Mouse (Mus musculus) intestine, embryonic 14.5 days (tissue): ENCODE measurements around the gene Sstr2. TPM values are rescaled to one million over a fixed set of nuclear protein-coding genes. Genes with fewer than 3 reads are reported as not detected.

Source experiments
- ATAC-seq: fragments of 200-750 bp; cut with Nextera tagmentation; replicated peaks from 2 replicates; pipeline ENCODE4 v1.8.0; 2017; ENCODE audit warnings: low read depth, moderate number of reproducible peaks, moderate TSS enrichment, moderate library complexity; ENCODE audit not compliant: low FRiP score, low TSS enrichment
- DNase-seq: peaks from one replicate; pipeline ENCODE4 v3.0.0-alpha.2; 2018; ENCODE audit warnings: low spot score
- H3K27ac ChIP-seq: fragments of 300-500 bp; sonication (generic); 2 replicates; pipeline ENCODE4 v1.5.1; 2014; ENCODE audit warnings: low read depth, mild to moderate bottlenecking, control low read depth
- H3K27me3 ChIP-seq: fragments of 300-500 bp; sonication (generic); replicated peaks from 2 replicates; pipeline ENCODE4 v1.6.1; 2014; ENCODE audit warnings: low read length, control low read depth; ENCODE audit not compliant: control insufficient read depth, insufficient read depth
- H3K36me3 ChIP-seq: fragments of 300-500 bp; sonication (generic); 2 replicates; pipeline ENCODE4 v1.6.1; 2014; ENCODE audit warnings: low read length, control low read depth; ENCODE audit not compliant: control insufficient read depth, insufficient read depth
- H3K4me1 ChIP-seq: fragments of 300-500 bp; sonication (generic); replicated peaks from 2 replicates; pipeline ENCODE4 v1.6.1; 2014; ENCODE audit warnings: low read length, control low read depth, mixed read lengths; ENCODE audit not compliant: control insufficient read depth, insufficient read depth
- H3K4me2 ChIP-seq: fragments of 300-500 bp; sonication (generic); 2 replicates; pipeline ENCODE4 v1.6.1; 2014; ENCODE audit warnings: low read length
- H3K4me3 ChIP-seq: fragments of 300-500 bp; sonication (generic); 2 replicates; pipeline ENCODE4 v1.5.1; 2014; ENCODE audit warnings: low read depth, low read length, control low read depth, mixed read lengths
- H3K9ac ChIP-seq: fragments of 300-500 bp; sonication (generic); 2 replicates; pipeline ENCODE4 v1.6.1; 2014; ENCODE audit warnings: mild to moderate bottlenecking, low read length
- H3K9me3 ChIP-seq: fragments of 300-500 bp; sonication (generic); 2 replicates; pipeline ENCODE4 v1.6.1; 2016; ENCODE audit warnings: low read length, control low read depth; ENCODE audit not compliant: control insufficient read depth
- WGBS: fragments of 180-500 bp; shearing (Covaris S2); extraction: QIAGEN DNeasy Blood & Tissue Kit; methylation state at CpG from one replicate; pipeline ENCODE4 v1.1.7; 2014; 5-methylcytosine and 5-hydroxymethylcytosine counted together
- polyA plus RNA-seq: library from polyadenylated mRNA; unstranded; fragments of >200 nt; fragmentation: Nextera tagmentation; extraction: Ambion mirVana; gene quantifications from 2 replicates; pipeline ENCODE4 v1.2.1, GENCODE M21; 2014

Gene Sstr2
- polyA plus RNA-seq, 1 experiment from 2014 or later, result 0.47 TPM

DNA sequence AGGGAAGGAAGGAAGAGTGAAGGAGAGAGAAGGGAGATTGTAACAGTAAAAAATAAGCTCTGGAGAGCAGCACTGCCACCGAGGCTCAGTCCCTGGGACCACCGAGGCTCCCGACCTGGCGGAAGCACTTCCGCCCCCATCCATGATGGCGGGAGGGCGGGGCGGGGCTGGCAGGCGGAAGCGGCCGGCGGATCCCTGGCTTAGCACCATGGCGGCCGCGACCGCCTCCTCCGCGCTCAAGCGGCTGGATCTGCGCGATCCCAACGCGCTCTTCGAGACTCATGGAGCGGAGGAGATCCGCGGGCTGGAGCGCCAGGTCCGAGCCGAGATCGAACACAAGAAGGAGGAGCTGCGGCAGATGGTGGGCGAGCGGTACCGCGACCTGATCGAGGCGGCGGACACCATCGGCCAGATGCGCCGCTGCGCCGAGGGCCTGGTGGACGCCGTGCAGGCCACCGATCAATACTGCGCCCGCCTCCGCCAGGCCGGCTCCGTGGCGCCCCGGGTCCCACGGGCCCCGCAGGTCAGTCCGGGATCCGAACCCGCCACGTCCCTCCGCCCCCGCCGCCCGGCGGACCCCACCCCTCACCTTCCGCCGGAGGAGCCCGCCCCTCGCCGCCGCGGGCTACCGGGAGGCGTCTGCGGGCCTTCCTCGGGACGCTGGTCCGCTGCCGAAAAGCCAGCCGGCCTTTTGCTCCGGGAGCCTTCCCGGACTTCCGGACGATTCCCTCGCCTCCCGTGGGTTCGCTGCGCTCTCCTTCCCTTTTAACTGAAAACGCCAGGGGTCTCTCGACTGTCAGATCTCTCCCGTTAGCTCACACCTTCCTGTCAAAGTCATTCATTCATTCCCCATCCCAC, 30.4 kb downstream of the Sstr2 start, which contains the start of gene Slc39a11:
Slc39a11 (minus strand) TSS at position 727 of the 858 bp plus-strand sequence.
- ATAC-seq, result peak; percentile 80
- H3K9ac ChIP-seq, result peak within 1 kb of the TSS; percentile 93
- peak; percentile 91 for DNase-seq
- peak within 1 kb of the TSS; percentile 84 for H3K4me2 ChIP-seq
- H3K4me1 ChIP-seq, result peaks cover 19% of the 10 kb centered on the region
- H3K27me3 ChIP-seq, result no peaks in the 10 kb centered on the region
- H3K4me3 ChIP-seq, result peak within 1 kb of the TSS; percentile 95
- WGBS, result under 1% methylated on average over 67 of the region's 91 CpGs
- H3K9me3 ChIP-seq, result no peaks in the 10 kb centered on the region
- H3K36me3 ChIP-seq, result peaks cover 26% of the 10 kb centered on the region
- H3K27ac ChIP-seq, result peak within 1 kb of the TSS; percentile 82

DNA sequence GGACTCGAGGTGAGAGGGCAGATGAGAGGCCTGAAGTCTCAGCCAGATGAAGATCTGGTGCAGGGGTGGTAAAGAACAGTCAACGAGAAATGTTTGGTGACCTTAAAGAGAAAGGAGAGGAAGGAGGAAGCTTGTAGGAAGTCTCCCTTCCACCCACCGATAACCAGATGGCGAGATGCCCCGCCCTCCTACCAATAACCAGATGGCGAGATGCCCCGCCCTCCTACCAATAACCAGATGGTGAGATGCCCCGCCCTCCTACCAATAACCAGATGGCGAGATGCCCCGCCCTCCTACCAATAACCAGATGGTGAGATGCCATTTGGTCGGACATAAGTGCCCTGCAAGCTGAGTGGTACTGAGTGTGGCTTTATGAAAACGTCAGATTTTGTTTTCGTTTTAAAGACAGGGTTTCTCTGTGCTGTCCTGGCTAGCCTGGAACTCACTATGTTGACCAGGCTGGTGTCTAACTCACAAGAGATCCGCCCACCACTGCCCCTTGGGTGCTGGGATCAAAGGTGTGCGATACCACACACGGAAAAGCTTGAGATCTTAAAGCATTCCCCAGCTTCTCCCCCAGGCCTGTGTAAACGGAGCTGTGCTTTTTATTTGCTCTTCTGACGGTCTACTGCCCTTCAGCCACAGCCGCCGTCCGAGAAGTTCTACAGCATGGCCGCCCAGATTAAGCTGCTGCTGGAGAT, 32.2 kb downstream of the Sstr2 start:
- Histone ChIP-seq H3K27ac (no peak overlapping the region), H3K4me3 (no peak overlapping the region), H3K9ac (no peak overlapping the region), H3K4me2 (no peak overlapping the region), H3K27me3 (no peaks in the 10 kb centered on the region), H3K36me3 (peaks cover 44% of the 10 kb centered on the region), H3K9me3 (no peaks in the 10 kb centered on the region), H3K4me1 (peaks cover 19% of the 10 kb centered on the region)
- DNase-seq, result no peak
- WGBS, result 63% methylated on average over 22 of the region's 22 CpGs
- ATAC-seq, result no peak

DNA sequence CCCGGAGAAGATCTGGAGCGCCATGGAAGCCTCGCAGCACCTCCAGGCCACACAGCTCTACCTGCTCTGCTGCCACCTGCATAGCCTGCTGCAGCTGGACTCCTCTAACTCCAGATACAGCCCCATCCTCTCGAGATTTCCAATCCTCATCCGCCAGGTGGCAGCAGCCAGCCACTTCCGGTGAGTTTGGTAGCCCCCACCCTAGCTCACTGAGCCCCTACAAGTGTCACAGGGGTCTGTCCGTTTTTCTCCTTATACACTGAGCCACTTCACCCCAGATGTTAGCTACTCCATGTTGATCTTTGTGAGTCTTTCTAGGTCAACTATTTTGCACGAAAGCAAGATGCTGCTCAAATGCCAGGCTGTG, 32.7 kb downstream of the Sstr2 start:
- H3K4me1 ChIP-seq, result peaks cover 19% of the 10 kb centered on the region
- WGBS, result 45% methylated on average over 8 of the region's 8 CpGs
- no peak overlapping the region for H3K4me2 ChIP-seq
- H3K27me3 ChIP-seq, result no peaks in the 10 kb centered on the region
- no peak overlapping the region for H3K9ac ChIP-seq
- H3K9me3 ChIP-seq, result no peaks in the 10 kb centered on the region
- H3K27ac ChIP-seq, result no peak overlapping the region
- H3K36me3 ChIP-seq, result peaks cover 49% of the 10 kb centered on the region
- DNase-seq, result peak; percentile 71
- 0 out of 2 replicates have a peak, but pooled peaks have one; percentile 9 for ATAC-seq
- H3K4me3 ChIP-seq, result no peak overlapping the region

DNA sequence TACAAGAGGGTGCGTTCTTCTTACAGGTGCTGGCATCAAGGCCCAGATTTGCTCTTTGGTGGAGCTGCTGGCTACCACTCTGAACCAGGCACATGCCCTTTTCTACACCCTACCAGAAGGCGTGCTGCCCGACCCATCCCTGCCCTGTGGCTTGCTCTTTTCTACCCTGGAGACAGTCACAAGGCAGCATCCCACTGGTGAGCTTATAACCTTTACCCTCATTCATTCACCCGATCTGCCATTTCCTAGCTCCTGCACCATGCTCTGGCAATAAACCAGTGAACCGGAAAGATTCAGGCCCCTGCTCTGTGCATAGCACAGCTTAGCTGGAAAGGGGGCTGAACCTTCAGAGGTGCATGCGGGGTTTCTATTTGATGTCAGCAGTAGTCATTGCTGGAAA, 33.4 kb downstream of the Sstr2 start:
- ATAC-seq (no peak), DNase-seq (no peak)
- Histone ChIP-seq H3K27me3 (no peaks in the 10 kb centered on the region), H3K9me3 (no peaks in the 10 kb centered on the region), H3K4me2 (no peak overlapping the region), H3K4me1 (peaks cover 19% of the 10 kb centered on the region), H3K36me3 (peaks cover 56% of the 10 kb centered on the region), H3K9ac (no peak overlapping the region), H3K4me3 (no peak overlapping the region), H3K27ac (no peak overlapping the region)
- 90% methylated on average over 6 of the region's 6 CpGs for WGBS

DNA sequence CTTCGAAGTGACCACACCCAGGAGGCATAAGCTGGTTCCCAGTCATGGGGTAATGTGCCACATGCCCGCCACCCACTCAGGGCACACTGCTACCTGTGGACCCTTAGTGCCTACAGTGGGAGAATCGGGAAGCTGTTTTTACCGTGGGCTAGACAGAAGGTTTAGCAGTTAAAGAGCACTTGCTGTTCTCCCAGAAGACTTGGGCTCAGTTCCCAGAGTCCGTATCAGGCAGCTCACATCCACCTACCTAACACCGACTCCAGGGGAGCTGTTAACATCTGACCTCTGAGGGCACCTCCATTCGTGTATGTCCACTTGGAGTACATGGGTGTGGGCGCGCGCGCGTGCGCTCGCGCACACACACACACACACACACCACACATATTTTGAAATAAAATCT, 35.0 kb downstream of the Sstr2 start:
- peaks cover 72% of the 10 kb centered on the region for H3K36me3 ChIP-seq
- 89% methylated on average over 15 of the region's 15 CpGs for WGBS

DNA sequence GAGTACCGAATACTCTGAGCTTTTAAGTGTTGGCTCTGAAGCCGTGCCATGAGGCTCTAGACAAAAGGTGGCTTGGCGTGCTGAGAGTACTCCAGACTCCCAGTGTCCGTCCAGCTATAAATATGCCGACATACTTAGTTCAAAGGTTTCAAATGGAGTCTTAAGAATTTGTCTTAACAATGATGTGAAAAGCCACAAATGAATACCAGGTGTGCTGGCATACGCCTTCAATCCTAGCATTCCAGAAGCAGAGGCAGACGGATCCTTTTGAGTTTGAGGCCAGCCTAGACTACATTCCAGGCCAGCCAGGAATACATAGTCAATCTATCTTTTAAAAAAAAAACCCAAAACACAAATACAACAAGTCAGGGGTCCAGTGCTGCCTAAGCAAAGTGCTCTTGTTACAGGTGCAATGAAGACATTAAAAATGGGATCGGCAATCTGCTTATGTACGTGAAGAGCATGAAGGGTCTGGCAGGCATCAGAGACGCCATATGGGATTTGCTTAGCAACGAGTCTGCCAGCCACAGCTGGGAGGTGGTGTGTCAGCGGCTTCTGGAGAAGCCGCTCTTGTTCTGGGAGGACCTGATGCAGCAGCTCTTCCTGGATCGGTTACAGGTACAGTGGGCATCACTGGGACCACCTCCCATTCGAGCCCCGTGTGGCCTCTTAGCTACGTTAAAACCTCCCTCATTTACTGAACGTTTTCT, 35.6 kb downstream of the Sstr2 start:
- Histone ChIP-seq H3K27ac (no peak overlapping the region), H3K36me3 (peaks cover 78% of the 10 kb centered on the region), H3K9me3 (no peaks in the 10 kb centered on the region), H3K4me1 (peaks cover 11% of the 10 kb centered on the region), H3K4me2 (no peak overlapping the region), H3K4me3 (no peak overlapping the region), H3K9ac (no peak overlapping the region), H3K27me3 (no peaks in the 10 kb centered on the region)
- DNase-seq (no peak), ATAC-seq (no peak)
- 77% methylated on average over 18 of the region's 18 CpGs for WGBS

More for the DNA sequence above, 35.0 kb downstream of the Sstr2 start:
- Histone ChIP-seq H3K4me1 (peaks cover 11% of the 10 kb centered on the region), H3K9me3 (no peaks in the 10 kb centered on the region), H3K27me3 (no peaks in the 10 kb centered on the region), H3K4me3 (no peak overlapping the region), H3K27ac (no peak overlapping the region), H3K9ac (no peak overlapping the region), H3K4me2 (no peak overlapping the region)
- DNase-seq, result no peak
- no peak for ATAC-seq

DNA sequence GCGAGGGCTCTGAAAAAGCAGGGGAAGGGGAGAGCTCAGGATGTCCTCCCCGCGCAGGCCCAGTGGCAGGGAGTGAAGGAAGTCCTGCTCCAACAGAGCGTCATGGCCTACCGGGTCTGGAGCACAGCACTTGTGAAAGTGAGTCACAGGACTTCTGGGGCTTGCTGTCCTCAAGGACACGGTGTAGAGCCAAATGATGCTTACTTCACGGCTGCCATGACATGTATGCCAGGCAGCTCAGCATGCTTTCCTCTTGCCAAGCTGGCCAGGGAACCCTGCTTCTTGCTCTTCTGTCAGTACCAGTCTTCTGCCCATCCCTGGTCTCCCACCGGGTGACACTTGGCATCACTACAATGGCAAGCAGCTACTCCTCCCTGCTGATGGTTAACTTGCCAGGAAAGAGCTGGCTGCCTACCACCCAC, 37.4 kb downstream of the Sstr2 start:
- no peak overlapping the region for H3K4me2 ChIP-seq
- H3K4me1 ChIP-seq, result no peaks in the 10 kb centered on the region
- no peak overlapping the region for H3K27ac ChIP-seq
- WGBS, result 94% methylated on average over 8 of the region's 8 CpGs
- H3K9ac ChIP-seq, result no peak overlapping the region
- DNase-seq (no peak), ATAC-seq (no peak)
- H3K36me3 ChIP-seq, result peaks cover 96% of the 10 kb centered on the region
- no peaks in the 10 kb centered on the region for H3K9me3 ChIP-seq
- H3K27me3 ChIP-seq, result no peaks in the 10 kb centered on the region
- no peak overlapping the region for H3K4me3 ChIP-seq

DNA sequence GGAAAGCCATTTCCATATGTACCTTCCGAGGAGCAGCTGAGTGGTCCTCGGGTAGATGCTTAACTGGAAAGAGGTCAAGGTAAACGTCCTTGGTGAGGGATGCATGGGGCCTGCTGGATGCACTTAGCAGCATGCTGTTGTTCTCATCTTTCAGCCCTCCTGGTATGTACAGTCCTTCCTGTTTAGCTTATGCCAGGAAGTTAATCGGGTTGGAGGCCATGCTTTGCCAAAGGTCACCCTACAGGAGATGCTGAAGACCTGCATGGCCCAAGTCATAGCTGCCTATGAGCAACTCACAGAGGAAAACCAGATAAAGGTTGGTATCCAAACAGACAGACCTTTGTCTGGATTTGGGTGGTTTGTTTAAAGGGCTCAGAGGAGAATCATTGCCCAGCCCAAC, 38.1 kb downstream of the Sstr2 start:
- peaks cover 100% of the 10 kb centered on the region for H3K36me3 ChIP-seq
- no peaks in the 10 kb centered on the region for H3K4me1 ChIP-seq
- no peaks in the 10 kb centered on the region for H3K27me3 ChIP-seq
- no peaks in the 10 kb centered on the region for H3K9me3 ChIP-seq
- H3K9ac ChIP-seq, result no peak overlapping the region
- H3K4me3 ChIP-seq, result no peak overlapping the region
- no peak overlapping the region for H3K4me2 ChIP-seq
- H3K27ac ChIP-seq, result no peak overlapping the region
- 48% methylated on average over 4 of the region's 4 CpGs for WGBS
- no peak for ATAC-seq
- DNase-seq, result no peak
